Mouse (Mus musculus) A20 (cell line): ENCODE results near the gene Gm14781.
"Not testable (repeated sequence)": the region's sequence is repeated elsewhere in the genome, so short reads cannot be mapped to it uniquely, and the experiment has no call there.

Experiments used
- DNase-seq: peaks from one replicate; pipeline ENCODE4 v3.0.0-alpha.2; 2011; ENCODE audit warnings: low read depth, low spot score

Gm14781 gene

DNA sequence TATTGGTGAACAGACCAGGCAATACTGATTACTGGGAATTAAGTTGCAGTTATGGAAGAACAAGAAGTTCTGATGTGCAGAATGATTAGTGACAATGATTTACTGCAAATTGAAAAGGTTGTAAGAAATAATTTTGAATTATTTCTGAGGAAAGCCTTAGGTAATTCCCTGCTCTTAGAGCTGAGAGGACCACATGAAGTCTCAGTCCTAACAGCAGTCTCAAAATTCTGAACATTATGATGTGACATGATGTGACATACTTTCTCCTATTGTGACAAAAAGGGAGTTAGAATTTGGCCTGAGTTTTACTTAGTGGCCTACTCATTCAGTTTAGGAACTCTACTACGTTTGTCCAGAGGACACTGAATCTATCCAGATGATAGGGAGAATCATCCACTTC is at the start of gene Gm14781:
TSS of gene Gm14781 (plus strand) at position 301 of the 400 bp plus-strand sequence.
- DNase-seq = not testable (repeated sequence)

DNA sequence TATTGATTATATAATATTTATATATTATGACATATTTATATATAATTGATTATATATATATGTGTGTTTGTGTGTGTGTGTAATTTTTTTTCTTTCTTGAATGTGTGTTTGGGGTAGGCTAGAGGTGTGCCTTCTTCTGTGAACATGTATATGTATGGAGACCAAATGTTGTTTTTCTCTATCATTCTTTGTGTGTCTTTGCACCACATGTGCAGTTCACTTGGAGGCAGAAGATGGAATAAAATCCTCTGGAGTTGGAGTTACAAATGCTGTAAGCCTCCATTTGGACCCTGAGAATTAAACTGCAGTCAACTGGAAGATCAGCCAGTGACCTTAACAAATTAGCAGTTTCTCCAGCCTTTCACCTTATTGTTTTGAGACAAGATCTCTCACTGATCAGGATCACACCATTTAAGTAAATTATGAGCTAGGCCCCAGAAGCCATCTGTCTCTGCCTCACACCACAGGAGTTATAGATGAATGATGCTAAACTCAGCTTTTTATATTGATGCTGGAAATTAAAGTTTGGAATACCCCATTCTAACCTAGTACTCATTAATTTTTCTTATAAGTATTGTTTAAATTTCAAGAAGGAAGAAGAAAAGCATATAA is 23.1 kb downstream of the Gm14781 start:
- not testable (repeated sequence) for DNase-seq
